Mouse (Mus musculus) layer of hippocampus, adult 2 months (tissue): Measurements from ENCODE around the gene Cep170b. TPM values are rescaled to one million over a fixed set of nuclear protein-coding genes. Genes with fewer than 3 reads are reported as not detected.

Experiments used
- DNase-seq, 2 experiments: peaks; one replicate each; pipeline ENCODE4 v3.0.0; 2022; ENCODE audit warnings: low spot score in 2 of 2
- H3K27ac ChIP-seq: fragments of 200-600 bp; 2 replicates; pipeline ENCODE4 v1.8.1; 2022
- H3K4me3 ChIP-seq: fragments of 200-600 bp; 2 replicates; pipeline ENCODE4 v1.8.1; 2022; ENCODE audit warnings: mild to moderate bottlenecking
- CTCF ChIP-seq: fragments of 200-600 bp; conservative IDR thresholded peaks from 2 replicates; pipeline ENCODE4 v1.8.1; 2022; ENCODE audit warnings: antibody characterized with exemption, mild to moderate bottlenecking, moderate library complexity
- total RNA-seq, 2 experiments: library from RNA; stranded (reverse); gene quantifications; 2 replicates each; pipeline ENCODE4 v1.2.3; 2021

Cep170b gene
- total RNA-seq, 2 experiments from 2014 or later, result 194 to 210 TPM

- H3K4me3 ChIP-seq, result no peak overlapping the region
- H3K27ac ChIP-seq, result no peak overlapping the region
- DNase-seq, result no peak
- TF ChIP-seq CTCF, result no peak
Measured at GRCm38 (mm10) chr12:112766586-112766985, 46.3 kb downstream of the Cep170b start.

- Histone ChIP-seq H3K4me3 (no peak overlapping the region), H3K27ac (no peak overlapping the region)
- DNase-seq, result peak in 1 of 2 experiments; percentile 15
- no peak for TF ChIP-seq CTCF
Measured at GRCm38 (mm10) chr12:112767036-112767890, 47.0 kb downstream of the Cep170b start.

- no peak overlapping the region for H3K27ac ChIP-seq
- no peak for DNase-seq
- TF ChIP-seq CTCF, result no peak
- H3K4me3 ChIP-seq, result no peak overlapping the region
Measured at GRCm38 (mm10) chr12:112768166-112768565, 47.9 kb downstream of the Cep170b start.

GRCm38 (mm10) chr12:112769031-112769430 lies 48.8 kb downstream of the Cep170b start:
- Histone ChIP-seq H3K27ac (no peak overlapping the region), H3K4me3 (no peak overlapping the region)
- DNase-seq, result no peak
- no peak for TF ChIP-seq CTCF

- TF ChIP-seq CTCF, result no peak
Measured at GRCm38 (mm10) chr12:112769751-112770150, 49.5 kb downstream of the Cep170b start.

GRCm38 (mm10) chr12:112770396-112770795 lies 50.1 kb downstream of the Cep170b start:
- DNase-seq, result no peak
- H3K27ac ChIP-seq, result no peak overlapping the region
- no peak overlapping the region for H3K4me3 ChIP-seq
- TF ChIP-seq CTCF, result no peak

More at GRCm38 (mm10) chr12:112769751-112770150, 49.5 kb downstream of the Cep170b start:
- Histone ChIP-seq H3K4me3 (no peak overlapping the region), H3K27ac (no peak overlapping the region)
- DNase-seq, result no peak

GRCm38 (mm10) chr12:112772306-112772705 lies 52.1 kb downstream of the Cep170b start:
- TF ChIP-seq CTCF, result no peak
- DNase-seq, result no peak

GRCm38 (mm10) chr12:112773366-112773765 lies 53.1 kb downstream of the Cep170b start:
- no peak for TF ChIP-seq CTCF
- Histone ChIP-seq H3K27ac (no peak overlapping the region), H3K4me3 (no peak overlapping the region)
- DNase-seq, result no peak

More at GRCm38 (mm10) chr12:112772306-112772705, 52.1 kb downstream of the Cep170b start:
- H3K27ac ChIP-seq, result no peak overlapping the region
- no peak overlapping the region for H3K4me3 ChIP-seq

GRCm38 (mm10) chr12:112774026-112774425 lies 53.8 kb downstream of the Cep170b start:
- H3K4me3 ChIP-seq, result no peak overlapping the region
- H3K27ac ChIP-seq, result no peak overlapping the region
- TF ChIP-seq CTCF, result no peak
- DNase-seq, result no peak

GRCm38 (mm10) chr12:112774481-112774880 lies 54.2 kb downstream of the Cep170b start:
- H3K27ac ChIP-seq, result no peak overlapping the region
- no peak for DNase-seq
- H3K4me3 ChIP-seq, result no peak overlapping the region
- TF ChIP-seq CTCF, result no peak

- Histone ChIP-seq H3K27ac (no peak overlapping the region), H3K4me3 (no peak overlapping the region)
- DNase-seq, result no peak
- TF ChIP-seq CTCF, result no peak
Measured at GRCm38 (mm10) chr12:112791026-112791425, 70.8 kb downstream of the Cep170b start.

GRCm38 (mm10) chr12:112793601-112794355 lies 73.5 kb downstream of the Cep170b start:
- no peak for DNase-seq
- TF ChIP-seq CTCF, result no peak

GRCm38 (mm10) chr12:112794356-112794816 lies 74.1 kb downstream of the Cep170b start:
- DNase-seq, result no peak
- TF ChIP-seq CTCF, result no peak
- Histone ChIP-seq H3K27ac (no peak overlapping the region), H3K4me3 (no peak overlapping the region)

More at GRCm38 (mm10) chr12:112793601-112794355, 73.5 kb downstream of the Cep170b start:
- no peak overlapping the region for H3K27ac ChIP-seq
- no peak overlapping the region for H3K4me3 ChIP-seq
